Mouse (Mus musculus) heart, postnatal 0 days (tissue): ENCODE data around the gene Slc22a6. TPM values are rescaled to one million over a fixed set of nuclear protein-coding genes. Genes with fewer than 3 reads are reported as not detected.

ENCODE experiments used
- ATAC-seq: fragments of 200-750 bp; cut with Nextera tagmentation; 2 replicates; pipeline ENCODE4 v1.8.0; 2017; ENCODE audit warnings: low read depth, moderate number of reproducible peaks, moderate library complexity; ENCODE audit not compliant: insufficient read depth
- DNase-seq: peaks from one replicate; pipeline ENCODE4 v3.0.0-alpha.2; 2016; ENCODE audit warnings: low spot score
- H3K27ac ChIP-seq: fragments of 300-500 bp; sonication (generic); 2 replicates; pipeline ENCODE4 v1.5.1; 2014; ENCODE audit warnings: low read depth, mild to moderate bottlenecking
- H3K27me3 ChIP-seq: fragments of 300-500 bp; sonication (generic); 2 replicates; pipeline ENCODE4 v1.6.1; 2014; ENCODE audit warnings: low read length, mixed read lengths; ENCODE audit not compliant: control insufficient read depth, insufficient read depth
- H3K36me3 ChIP-seq: fragments of 300-500 bp; sonication (generic); replicated peaks from 2 replicates; pipeline ENCODE4 v1.6.1; 2014; ENCODE audit warnings: low read length, mixed read lengths; ENCODE audit not compliant: control insufficient read depth, insufficient read depth
- H3K4me1 ChIP-seq: fragments of 300-500 bp; sonication (generic); 2 replicates; pipeline ENCODE4 v1.6.1; 2014; ENCODE audit warnings: antibody characterized with exemption; ENCODE audit not compliant: control insufficient read depth, insufficient read depth
- H3K4me2 ChIP-seq: fragments of 300-500 bp; sonication (generic); 2 replicates; pipeline ENCODE4 v1.6.1; 2014; ENCODE audit warnings: low read depth, mild to moderate bottlenecking, low read length, moderate library complexity
- H3K4me3 ChIP-seq: fragments of 300-500 bp; sonication (generic); 2 replicates; pipeline ENCODE4 v1.5.1; 2014; ENCODE audit warnings: low read depth, low read length
- H3K9ac ChIP-seq: fragments of 300-500 bp; sonication (generic); replicated peaks from 2 replicates; pipeline ENCODE4 v1.6.1; 2014; ENCODE audit warnings: low read depth, low read length, mixed read lengths
- H3K9me3 ChIP-seq: fragments of 300-500 bp; sonication (generic); replicated peaks from 2 replicates; pipeline ENCODE4 v1.6.1; 2016; ENCODE audit warnings: low read length; ENCODE audit not compliant: control insufficient read depth
- CTCF ChIP-seq: IDR thresholded peaks from 2 replicates; pipeline ENCODE4 v1.5.1; 2016; ENCODE audit warnings: antibody characterized with exemption, control low read depth, low read depth
- EP300 ChIP-seq: IDR thresholded peaks from 2 replicates; pipeline ENCODE4 v1.6.1; 2016; ENCODE audit warnings: antibody characterized with exemption, low read depth
- WGBS: fragments of 180-500 bp; shearing (Covaris S2); extraction: QIAGEN DNeasy Blood & Tissue Kit; methylation state at CpG from one replicate; pipeline ENCODE4 v1.1.7; 2014; 5-methylcytosine and 5-hydroxymethylcytosine counted together
- polyA plus RNA-seq: library from polyadenylated mRNA; unstranded; fragments of >200 nt; fragmentation: Nextera tagmentation; extraction: Ambion mirVana; gene quantifications from 2 replicates; pipeline ENCODE4 v1.2.1, GENCODE M21; 2015
- total RNA-seq: library from RNA; depleted of rRNA; stranded (reverse); fragments of >200 nt; gene quantifications from 2 replicates; pipeline ENCODE4 v1.2.3, GENCODE M21; 2014; ENCODE audit warnings: low replicate concordance

Slc22a6 gene
- total and polyA plus RNA-seq, 2 experiments from 2014 or later: not detected

DNA sequence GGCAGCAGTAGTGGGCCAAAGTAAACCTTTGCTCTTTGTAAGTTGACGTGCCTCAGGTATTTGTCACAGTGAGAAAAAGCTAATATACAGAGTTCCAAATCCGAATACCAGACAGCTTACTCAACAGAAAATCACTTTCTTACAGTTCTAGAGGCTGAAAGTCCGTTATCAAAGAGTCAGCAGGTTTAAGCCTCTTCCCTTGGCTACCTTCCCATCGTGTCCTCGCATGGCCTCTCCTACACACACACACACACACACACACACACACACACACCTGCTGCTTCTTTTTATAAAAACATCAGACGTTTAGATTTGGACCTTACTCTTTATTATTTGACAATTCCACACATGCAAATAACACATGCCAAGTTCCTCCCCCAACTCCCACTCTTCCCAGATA lies 13.0 kb downstream of the Slc22a6 start:
- 0 out of 2 replicates have a peak, but pooled peaks cover under 1% of the 10 kb centered on the region for H3K27me3 ChIP-seq
- 52% methylated on average over 6 of the region's 6 CpGs for WGBS
- H3K4me3 ChIP-seq: no peak overlapping the region
- H3K4me1 ChIP-seq: no peaks in the 10 kb centered on the region
- TF ChIP-seq EP300 (no peak), CTCF (no peak)
- DNase-seq: no peak
- ATAC-seq: no peak
- no peak overlapping the region for H3K27ac ChIP-seq
- no peak overlapping the region for H3K9ac ChIP-seq
- H3K4me2 ChIP-seq: no peak overlapping the region
- H3K36me3 ChIP-seq: no peaks in the 10 kb centered on the region
- H3K9me3 ChIP-seq: no peaks in the 10 kb centered on the region

DNA sequence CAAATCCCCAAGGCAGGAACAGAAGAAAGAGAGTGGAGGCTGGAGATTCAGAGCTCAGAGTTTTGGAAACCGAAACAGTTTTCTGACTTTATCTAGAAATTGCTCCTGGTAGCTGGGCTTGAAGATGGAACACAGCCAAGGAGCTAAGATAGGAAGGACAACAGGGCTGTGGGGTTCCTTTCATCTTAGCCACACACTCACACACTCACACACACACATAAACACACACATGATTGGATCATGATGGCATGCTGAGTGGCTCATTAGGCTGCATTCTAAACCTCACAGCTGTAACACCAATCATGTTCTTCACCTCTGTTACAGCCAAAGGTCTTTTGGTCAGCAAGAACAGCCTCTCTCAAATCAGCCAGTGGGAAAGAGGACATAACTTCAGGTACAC lies 14.2 kb downstream of the Slc22a6 start:
- H3K9ac ChIP-seq: no peak overlapping the region
- no peaks in the 10 kb centered on the region for H3K9me3 ChIP-seq
- H3K4me3 ChIP-seq: no peak overlapping the region
- no peak overlapping the region for H3K27ac ChIP-seq
- no peak overlapping the region for H3K4me2 ChIP-seq
- DNase-seq: no peak
- H3K27me3 ChIP-seq: no peaks in the 10 kb centered on the region
- no peak for TF ChIP-seq EP300
- no peak for TF ChIP-seq CTCF
- 33% methylated on average over 1 of the region's 1 CpGs for WGBS
- no peak for ATAC-seq
- H3K36me3 ChIP-seq: no peaks in the 10 kb centered on the region
- H3K4me1 ChIP-seq: no peaks in the 10 kb centered on the region

DNA sequence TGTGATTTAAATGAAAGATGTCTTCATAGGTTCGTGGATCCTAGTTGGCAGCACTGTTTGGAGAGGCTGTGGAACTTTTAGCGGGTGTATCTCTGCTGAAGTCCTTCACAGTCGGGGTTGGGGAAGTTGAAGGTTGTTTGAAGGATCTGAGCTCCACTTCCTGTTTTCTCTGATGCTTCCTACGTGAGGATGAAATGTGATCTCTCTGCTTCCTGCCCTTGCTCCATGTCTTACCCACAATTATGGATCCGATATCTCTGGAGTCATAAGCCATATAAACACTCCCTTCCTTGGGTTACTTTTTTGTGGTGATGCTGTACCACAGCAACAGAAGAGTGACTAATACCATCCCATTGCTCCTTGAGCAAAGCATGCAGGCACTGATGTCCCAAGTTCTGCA lies 24.2 kb downstream of the Slc22a6 start:
- Histone ChIP-seq H3K4me3 (no peak overlapping the region), H3K27ac (no peak overlapping the region), H3K27me3 (no peaks in the 10 kb centered on the region), H3K9me3 (no peaks in the 10 kb centered on the region), H3K36me3 (no peaks in the 10 kb centered on the region), H3K4me2 (no peak overlapping the region), H3K4me1 (0 out of 2 replicates have a peak, but pooled peaks cover 6% of the 10 kb centered on the region), H3K9ac (no peak overlapping the region)
- TF ChIP-seq EP300 (no peak), CTCF (no peak)
- DNase-seq: no peak
- 38% methylated on average over 5 of the region's 5 CpGs for WGBS
- no peak for ATAC-seq

DNA sequence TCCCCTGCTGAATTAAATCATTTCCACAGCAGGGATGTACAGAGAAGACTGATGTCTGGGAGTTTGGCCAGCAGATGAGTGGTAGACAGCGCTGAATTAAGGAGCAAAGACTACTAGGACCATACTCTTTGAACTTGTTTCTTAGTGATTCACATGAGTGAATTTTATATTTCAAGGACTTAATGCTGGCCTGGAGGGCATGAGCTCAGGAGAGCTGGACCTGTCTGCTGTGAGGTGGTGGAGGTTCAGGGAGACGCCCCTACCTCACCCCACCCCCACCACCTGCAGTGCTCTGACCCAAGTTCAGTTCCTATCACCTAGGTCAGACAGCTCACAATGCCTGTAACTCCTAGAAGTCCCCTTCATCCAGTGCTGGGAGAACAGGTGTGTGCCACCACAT lies 28.6 kb downstream of the Slc22a6 start:
- WGBS: 81% methylated on average over 2 of the region's 2 CpGs
- no peak for ATAC-seq

DNA sequence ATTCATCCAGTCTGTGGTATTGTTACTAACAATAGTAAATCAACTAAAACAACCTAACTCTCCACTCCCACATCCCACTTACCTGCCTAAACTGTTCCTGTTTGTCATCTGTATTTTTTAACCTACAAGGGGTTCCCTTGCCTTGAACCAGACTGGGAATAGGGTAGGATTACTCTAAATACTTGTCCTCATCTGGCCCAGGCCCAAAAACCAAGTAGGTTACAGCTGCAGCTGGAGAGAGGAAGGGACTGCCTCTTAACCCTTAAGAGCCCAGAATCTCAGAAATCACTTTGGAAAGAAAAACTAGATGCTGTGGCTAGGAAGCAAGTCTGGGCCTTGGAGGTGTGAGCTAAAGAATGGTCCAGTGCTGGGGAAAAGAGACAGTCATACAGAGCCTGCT lies 38.0 kb downstream of the Slc22a6 start:
- no peaks in the 10 kb centered on the region for H3K4me1 ChIP-seq
- 0 out of 2 replicates have a peak, but pooled peaks cover 3% of the 10 kb centered on the region for H3K27me3 ChIP-seq
- peak overlapping the region; percentile 61 for H3K27ac ChIP-seq
- TF ChIP-seq CTCF: no peak
- no peak for TF ChIP-seq EP300
- H3K9me3 ChIP-seq: no peaks in the 10 kb centered on the region
- no peak for ATAC-seq
- DNase-seq: no peak
- no peak overlapping the region for H3K9ac ChIP-seq
- H3K36me3 ChIP-seq: no peaks in the 10 kb centered on the region
- no peak overlapping the region for H3K4me3 ChIP-seq
- H3K4me2 ChIP-seq: no peak overlapping the region

More for the DNA sequence above, 28.6 kb downstream of the Slc22a6 start:
- Histone ChIP-seq H3K4me2 (no peak overlapping the region), H3K27ac (no peak overlapping the region), H3K4me3 (no peak overlapping the region), H3K9me3 (no peaks in the 10 kb centered on the region), H3K27me3 (no peaks in the 10 kb centered on the region), H3K9ac (no peak overlapping the region), H3K4me1 (0 out of 2 replicates have a peak, but pooled peaks cover 6% of the 10 kb centered on the region), H3K36me3 (no peaks in the 10 kb centered on the region)
- TF ChIP-seq CTCF (no peak), EP300 (no peak)
- DNase-seq: no peak

DNA sequence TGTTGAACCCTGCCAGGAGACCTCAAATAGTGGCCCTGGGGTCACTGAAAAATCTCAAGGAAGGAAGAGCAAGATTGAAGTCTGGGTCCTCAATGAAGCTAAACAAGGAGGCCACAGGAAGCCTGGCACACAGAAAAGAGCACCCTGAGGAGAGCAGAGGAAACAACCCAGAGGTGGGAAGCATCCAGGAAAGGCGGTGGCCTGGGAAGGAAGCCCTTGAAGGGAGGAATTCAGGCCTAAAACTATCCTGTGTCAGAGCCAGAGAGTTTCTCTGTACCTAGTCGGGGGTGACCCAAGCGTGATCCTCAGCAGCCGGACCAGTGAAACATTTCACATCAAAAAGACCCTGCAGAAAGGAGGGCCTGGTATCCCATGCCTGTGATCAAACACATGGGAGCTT lies 38.5 kb downstream of the Slc22a6 start:
- 0 out of 2 replicates have a peak, but pooled peaks cover 4% of the 10 kb centered on the region for H3K27me3 ChIP-seq
- no peak for DNase-seq
- H3K9ac ChIP-seq: no peak overlapping the region
- WGBS: 69% methylated on average over 4 of the region's 4 CpGs
- no peak for TF ChIP-seq EP300
- TF ChIP-seq CTCF: no peak
- no peak overlapping the region for H3K4me3 ChIP-seq
- no peaks in the 10 kb centered on the region for H3K4me1 ChIP-seq
- H3K27ac ChIP-seq: peak overlapping the region; percentile 61
- no peaks in the 10 kb centered on the region for H3K9me3 ChIP-seq
- peak; percentile 64 for ATAC-seq
- H3K36me3 ChIP-seq: no peaks in the 10 kb centered on the region
- H3K4me2 ChIP-seq: no peak overlapping the region
